Mouse (Mus musculus) frontal cortex, postnatal 10 days (tissue): ENCODE measurements around the gene Ino80d.

Experiments
- DNase-seq, 2 experiments: peaks; one replicate each; pipeline ENCODE4 v3.0.0; 2022; ENCODE audit warnings: low spot score in 2 of 2, mixed read lengths in 1 of 2

Gene Ino80d

GRCm38 (mm10) chr1:62991021-62991420, 123.4 kb downstream of the Ino80d start:
- no peak for DNase-seq

- no peak for DNase-seq
Measured at GRCm38 (mm10) chr1:62987561-62987960, 126.9 kb downstream of the Ino80d start.

- peak in 1 of 2 experiments; percentile 47 for DNase-seq
Measured at GRCm38 (mm10) chr1:62986267-62986666, 128.2 kb downstream of the Ino80d start.

- peak in 1 of 2 experiments; percentile 34 for DNase-seq
Measured at GRCm38 (mm10) chr1:62984566-62984965, 129.9 kb downstream of the Ino80d start.

GRCm38 (mm10) chr1:62976742-62977141, 137.7 kb downstream of the Ino80d start:
- no peak for DNase-seq

GRCm38 (mm10) chr1:62966885-62967284, 147.6 kb downstream of the Ino80d start:
- DNase-seq = no peak

GRCm38 (mm10) chr1:62964291-62964690, 150.2 kb downstream of the Ino80d start:
- DNase-seq = peak; percentile 38 to 71

GRCm38 (mm10) chr1:62956942-62957645, 157.4 kb downstream of the Ino80d start:
- DNase-seq = no peak

GRCm38 (mm10) chr1:62956526-62956925, 157.9 kb downstream of the Ino80d start:
- no peak for DNase-seq

- no peak for DNase-seq
Measured at GRCm38 (mm10) chr1:62955340-62955739, 159.1 kb downstream of the Ino80d start.

GRCm38 (mm10) chr1:62953036-62953435, 161.4 kb downstream of the Ino80d start:
- no peak for DNase-seq

- DNase-seq = no peak
Measured at GRCm38 (mm10) chr1:62952319-62952718, 162.1 kb downstream of the Ino80d start.

- DNase-seq = no peak
Measured at GRCm38 (mm10) chr1:62951067-62951809, 163.2 kb downstream of the Ino80d start.

GRCm38 (mm10) chr1:62950526-62950925, 163.9 kb downstream of the Ino80d start:
- no peak for DNase-seq

GRCm38 (mm10) chr1:62947807-62948206, 166.7 kb downstream of the Ino80d start:
- no peak for DNase-seq

GRCm38 (mm10) chr1:62946987-62947386, 167.5 kb downstream of the Ino80d start:
- DNase-seq = no peak

- no peak for DNase-seq
Measured at GRCm38 (mm10) chr1:62934752-62935329, 179.6 kb downstream of the Ino80d start.

GRCm38 (mm10) chr1:62934100-62934513, 180.4 kb downstream of the Ino80d start:
- peak; percentile 26 to 32 for DNase-seq

- DNase-seq = no peak
Measured at GRCm38 (mm10) chr1:62933288-62934099, 181.0 kb downstream of the Ino80d start.

- DNase-seq = peak; percentile 33 to 76
Measured at GRCm38 (mm10) chr1:62929477-62929876, 185.0 kb downstream of the Ino80d start.

GRCm38 (mm10) chr1:62919219-62919618, 195.2 kb downstream of the Ino80d start:
- DNase-seq = no peak

- DNase-seq = no peak
Measured at GRCm38 (mm10) chr1:62916609-62917008, 197.9 kb downstream of the Ino80d start.
